Mouse (Mus musculus): Measurements from ENCODE around the gene Tldc2.

Tldc2 gene

DNA sequence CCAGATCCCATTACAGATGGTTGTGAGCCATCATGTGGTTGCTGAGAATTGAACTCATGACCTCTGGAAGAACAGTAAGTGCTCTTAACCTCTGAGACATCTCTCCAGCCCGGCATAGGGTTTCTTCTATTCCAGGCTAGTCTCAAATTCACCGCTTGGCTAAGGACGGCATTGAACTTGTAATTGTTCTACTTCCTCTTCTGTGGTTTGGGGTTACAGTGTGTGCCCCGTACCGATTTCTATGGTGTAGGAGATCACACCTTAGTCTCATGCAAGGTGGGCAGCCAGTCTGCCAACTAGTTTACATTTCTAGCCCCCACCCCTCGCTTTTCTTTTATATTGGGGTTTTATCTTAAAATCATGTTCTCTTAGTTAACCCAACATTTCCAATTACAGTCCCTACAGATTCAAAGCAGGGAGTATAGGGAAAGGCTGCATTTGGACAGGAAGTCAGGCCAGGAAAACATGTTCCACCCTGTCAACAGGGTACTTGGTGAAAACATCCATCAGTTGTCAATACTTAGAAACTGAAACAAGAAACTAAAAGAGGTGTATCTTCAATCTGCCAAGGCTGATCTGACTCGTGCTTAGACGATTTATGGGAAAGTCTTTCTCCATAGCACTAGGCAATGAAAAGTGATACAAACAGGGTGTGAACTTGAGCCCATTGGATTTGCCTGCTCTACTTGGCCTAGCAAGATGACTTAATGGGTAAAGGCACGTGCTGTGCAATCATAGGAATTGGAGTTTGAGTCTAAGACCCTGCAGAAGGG lies 51.3 kb downstream of the Tldc2 start:
- in situ Hi-C loops (cut with MboI; ENCODE audit: unreplicated experiment in 2 of 2) = loop anchor here (5.0 to 25.0 kb wide), 2 partner anchors 64 to 324 kb away; partner anchors contain the start of gene Rbl1 (in 1 of the 2)

DNA sequence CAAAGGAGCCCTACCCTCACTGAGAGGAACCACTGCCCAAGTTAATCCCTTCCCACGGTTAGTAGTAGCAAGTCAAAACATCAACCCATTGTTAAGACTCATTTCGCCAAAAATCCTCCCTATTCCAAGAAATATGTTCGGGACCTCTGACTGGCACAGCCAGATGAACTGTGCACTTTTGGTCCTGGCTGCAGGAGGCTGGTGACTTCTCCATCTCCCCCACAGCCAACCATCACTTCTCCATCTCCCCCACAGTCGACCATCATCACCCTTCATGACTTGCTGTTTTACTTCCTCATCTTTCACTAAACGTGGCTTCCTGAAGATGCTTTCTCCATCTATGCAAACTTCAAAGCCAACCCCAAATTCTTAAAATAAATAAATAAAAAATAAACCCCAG lies 52.0 kb downstream of the Tldc2 start:
- in situ Hi-C loops (cut with MboI; ENCODE audit: unreplicated experiment in 2 of 2) = loop anchor here (5.0 to 25.0 kb wide), 2 partner anchors 63 to 323 kb away; partner anchors contain the start of gene Rbl1 (in 1 of the 2)

DNA sequence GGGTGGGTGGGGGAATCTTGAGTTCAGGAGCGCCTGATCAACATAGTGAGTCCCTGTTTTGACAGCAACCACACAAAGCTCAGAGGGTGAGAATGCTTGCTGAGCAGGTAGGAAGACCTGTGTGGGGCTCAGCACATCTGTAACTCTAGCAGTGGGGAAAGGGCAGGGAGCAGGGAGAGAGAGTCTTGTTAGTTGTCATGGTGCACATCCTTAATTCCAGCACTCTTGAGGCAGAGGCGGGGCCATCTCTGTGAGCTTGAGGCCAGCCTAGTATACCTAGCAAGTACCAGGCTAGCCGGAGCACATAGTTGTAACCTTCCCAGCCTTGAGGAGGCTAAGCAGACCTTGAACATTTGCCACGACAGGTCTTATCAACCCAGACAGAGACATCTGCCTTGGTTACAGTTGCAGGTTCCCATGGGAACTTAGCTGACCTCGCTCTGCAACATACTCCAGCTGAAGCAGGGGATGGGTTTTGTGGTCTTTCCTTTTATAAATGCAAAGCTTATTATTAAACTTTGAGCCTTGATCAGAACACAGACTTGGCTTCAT lies 52.5 kb downstream of the Tldc2 start:
- in situ Hi-C loops (cut with MboI; ENCODE audit: unreplicated experiment in 2 of 2) = loop anchor here (5.0 to 25.0 kb wide), 2 partner anchors 63 to 323 kb away; partner anchors contain the start of gene Rbl1 (in 1 of the 2)

- in situ Hi-C loops (cut with MboI; ENCODE audit: unreplicated experiment in 2 of 2) = loop anchor here in 1 of 2 experiments (25.0 kb wide), 1 partner anchor 320 kb away; no protein-coding TSS in a partner anchor
These were observed 55.1 kb downstream of the Tldc2 start for GRCm38 (mm10) chr2:157141962-157142361.

- in situ Hi-C loops (cut with MboI; ENCODE audit: unreplicated experiment in 2 of 2) = loop anchor here in 1 of 2 experiments (25.0 kb wide), 1 partner anchor 318 kb away; no protein-coding TSS in a partner anchor
These were observed 57.3 kb downstream of the Tldc2 start for GRCm38 (mm10) chr2:157144132-157144531.

DNA sequence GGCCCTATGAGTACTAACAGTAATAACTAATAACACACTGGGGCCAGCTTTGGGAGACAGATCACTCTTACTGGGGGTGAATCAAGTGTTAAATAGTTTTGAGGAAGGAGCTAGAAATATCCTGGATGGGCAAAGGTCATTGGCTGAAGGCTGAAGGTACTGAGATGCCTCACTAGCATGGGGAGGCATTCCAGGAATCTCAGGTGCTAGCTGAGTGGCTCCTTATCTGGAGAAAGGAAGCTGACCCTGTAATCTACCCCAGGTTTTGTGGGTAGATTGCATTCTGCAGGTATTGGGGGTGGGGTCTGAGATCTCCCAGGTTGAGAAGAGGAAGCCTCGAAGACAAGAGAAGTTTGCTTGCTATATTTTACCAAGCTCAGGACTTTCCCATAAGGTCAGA lies 58.3 kb downstream of the Tldc2 start:
- in situ Hi-C loops (cut with MboI; ENCODE audit: unreplicated experiment in 2 of 2) = loop anchor here in 1 of 2 experiments (25.0 kb wide), 1 partner anchor 317 kb away; no protein-coding TSS in a partner anchor

All from v-Abl transformed pro-B cells (cell line).